Mouse (Mus musculus) liver, embryonic 15.5 days (tissue): Measurements from ENCODE around the gene Usp53. TPM values are rescaled to one million over a fixed set of nuclear protein-coding genes. Genes with fewer than 3 reads are reported as not detected.
"Not testable (repeated sequence)": the region's sequence is repeated elsewhere in the genome, so short reads cannot be mapped to it uniquely, and the experiment has no call there.

Experiments
- ATAC-seq: fragments of 200-750 bp; cut with Nextera tagmentation; 2 replicates; pipeline ENCODE4 v1.8.0; 2017; ENCODE audit warnings: moderate number of reproducible peaks, mild to moderate bottlenecking, moderate library complexity; ENCODE audit not compliant: insufficient read depth
- H3K27ac ChIP-seq: fragments of 300-500 bp; sonication (generic); replicated peaks from 2 replicates; pipeline ENCODE4 v1.5.1; 2015; ENCODE audit warnings: mild to moderate bottlenecking, inconsistent platforms
- H3K27me3 ChIP-seq: fragments of 300-500 bp; sonication (generic); 2 replicates; pipeline ENCODE4 v1.6.1; 2015; ENCODE audit warnings: mild to moderate bottlenecking, inconsistent platforms
- H3K36me3 ChIP-seq: fragments of 300-500 bp; sonication (generic); replicated peaks from 2 replicates; pipeline ENCODE4 v1.6.1; 2015; ENCODE audit warnings: moderate library complexity, mild to moderate bottlenecking, inconsistent platforms
- H3K4me1 ChIP-seq: fragments of 300-500 bp; sonication (generic); replicated peaks from 2 replicates; pipeline ENCODE4 v1.6.1; 2015; ENCODE audit warnings: inconsistent platforms
- H3K4me2 ChIP-seq: fragments of 300-500 bp; sonication (generic); 2 replicates; pipeline ENCODE4 v1.6.1; 2015; ENCODE audit warnings: moderate library complexity, mild to moderate bottlenecking, inconsistent platforms
- H3K4me3 ChIP-seq: fragments of 300-500 bp; sonication (generic); replicated peaks from 2 replicates; pipeline ENCODE4 v1.5.1; 2015; ENCODE audit warnings: mild to moderate bottlenecking, inconsistent platforms
- H3K9ac ChIP-seq: fragments of 300-500 bp; sonication (generic); 2 replicates; pipeline ENCODE4 v1.6.1; 2015; ENCODE audit warnings: moderate library complexity, mild to moderate bottlenecking, inconsistent platforms
- H3K9me3 ChIP-seq: fragments of 300-500 bp; sonication (generic); replicated peaks from 2 replicates; pipeline ENCODE4 v1.6.1; 2016; ENCODE audit warnings: inconsistent platforms
- WGBS: fragments of 180-500 bp; shearing (Covaris S2); methylation state at CpG from one replicate; pipeline ENCODE4 v1.1.7; 2015; ENCODE audit warnings: mixed read lengths; ENCODE audit not compliant: insufficient replicate concordance; 5-methylcytosine and 5-hydroxymethylcytosine counted together
- polyA plus RNA-seq: library from polyadenylated mRNA; unstranded; fragments of >200 nt; fragmentation: Nextera tagmentation; extraction: Ambion mirVana; gene quantifications from 2 replicates; pipeline ENCODE4 v1.2.1, GENCODE M21; 2015

Usp53 gene
- polyA plus RNA-seq, 1 experiment from 2014 or later, result 2.2 TPM

- no peak overlapping the region for H3K9ac ChIP-seq
- 65% methylated on average over 6 of the region's 6 CpGs for WGBS
Measured at GRCm38 (mm10) chr3:122943387-122943890, 40.9 kb downstream of the Usp53 start.

DNA sequence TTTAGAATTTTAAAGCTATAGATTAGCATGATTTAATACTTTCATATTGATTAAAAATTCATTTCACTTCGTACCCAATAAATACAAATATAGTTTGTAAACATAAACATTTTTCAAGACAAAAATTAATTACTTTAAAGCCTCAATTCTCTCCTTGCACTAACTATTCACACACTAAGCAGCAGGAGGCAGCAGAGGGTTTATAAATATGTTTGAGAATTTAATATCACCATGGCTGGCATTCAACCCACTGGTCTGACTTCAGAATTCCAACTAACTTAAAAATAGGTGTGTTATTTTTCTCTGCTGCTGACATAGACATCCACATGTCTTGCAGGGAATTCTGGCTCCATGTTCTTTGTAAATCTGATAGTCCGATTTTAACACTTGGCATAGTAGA is 45.1 kb downstream of the Usp53 start:
- no peak overlapping the region for H3K4me3 ChIP-seq
- no peak for ATAC-seq
- peaks cover 6% of the 10 kb centered on the region; the same call in 1 of the 2 replicates for H3K36me3 ChIP-seq
- no peak overlapping the region for H3K9ac ChIP-seq
- H3K27me3 ChIP-seq, result no peaks in the 10 kb centered on the region
- H3K9me3 ChIP-seq, result no peaks in the 10 kb centered on the region
- no peak overlapping the region for H3K4me2 ChIP-seq
- no peaks in the 10 kb centered on the region for H3K4me1 ChIP-seq
- 58% methylated on average over 2 of the region's 2 CpGs for WGBS
- H3K27ac ChIP-seq, result no peak overlapping the region

More at GRCm38 (mm10) chr3:122943387-122943890, 40.9 kb downstream of the Usp53 start:
- Histone ChIP-seq H3K27ac (no peak overlapping the region), H3K36me3 (0 out of 2 replicates have a peak, but pooled peaks cover 4% of the 10 kb centered on the region), H3K9me3 (no peaks in the 10 kb centered on the region), H3K4me3 (no peak overlapping the region), H3K27me3 (no peaks in the 10 kb centered on the region), H3K4me1 (no peaks in the 10 kb centered on the region), H3K4me2 (no peak overlapping the region)
- no peak for ATAC-seq

- 74% methylated on average over 13 of the region's 13 CpGs for WGBS
- not testable (repeated sequence) for H3K4me2 ChIP-seq, H3K4me1 ChIP-seq, H3K9ac ChIP-seq, H3K27ac ChIP-seq, H3K27me3 ChIP-seq, H3K4me3 ChIP-seq, ATAC-seq, H3K9me3 ChIP-seq
- peaks cover 13% of the 10 kb centered on the region; the same call in 1 of the 2 replicates for H3K36me3 ChIP-seq
Measured at GRCm38 (mm10) chr3:122937176-122937575, 47.1 kb downstream of the Usp53 start.

- WGBS, result 71% methylated on average over 1 of the region's 1 CpGs
- H3K36me3 ChIP-seq, result peaks cover 16% of the 10 kb centered on the region; the same call in 1 of the 2 replicates
Measured at GRCm38 (mm10) chr3:122932466-122932865, 51.8 kb downstream of the Usp53 start.

DNA sequence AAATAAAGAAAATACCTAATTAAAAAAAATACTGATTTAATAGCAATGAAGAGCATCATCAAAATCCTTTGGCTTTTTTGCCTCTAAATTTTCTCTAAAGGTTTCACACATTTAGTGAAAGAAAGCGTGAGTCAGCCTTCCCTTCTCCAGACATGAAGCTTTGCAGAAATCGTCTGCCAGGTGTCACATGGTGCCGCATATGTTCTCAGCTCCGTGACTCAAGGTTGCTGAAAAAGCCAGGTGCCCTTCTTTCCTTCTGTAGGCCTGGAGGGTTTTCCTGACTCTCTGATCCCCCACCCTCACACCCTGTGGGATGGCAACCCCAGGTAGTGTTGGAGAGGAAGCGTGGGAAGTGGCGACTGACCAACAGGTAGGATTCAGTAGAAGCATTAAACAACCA is 54.6 kb downstream of the Usp53 start:
- Histone ChIP-seq H3K4me2 (no peak overlapping the region), H3K27ac (no peak overlapping the region), H3K9ac (no peak overlapping the region), H3K27me3 (no peaks in the 10 kb centered on the region), H3K4me1 (peaks cover 10% of the 10 kb centered on the region), H3K4me3 (no peak overlapping the region), H3K36me3 (peaks cover 23% of the 10 kb centered on the region), H3K9me3 (no peaks in the 10 kb centered on the region)
- no peak for ATAC-seq
- WGBS, result 75% methylated on average over 6 of the region's 6 CpGs

More at GRCm38 (mm10) chr3:122932466-122932865, 51.8 kb downstream of the Usp53 start:
- Histone ChIP-seq H3K9ac (no peak overlapping the region), H3K27me3 (no peaks in the 10 kb centered on the region), H3K4me1 (no peaks in the 10 kb centered on the region), H3K4me3 (no peak overlapping the region), H3K4me2 (no peak overlapping the region), H3K9me3 (no peaks in the 10 kb centered on the region), H3K27ac (no peak overlapping the region)
- no peak for ATAC-seq

GRCm38 (mm10) chr3:122924009-122924914 is 60.0 kb downstream of the Usp53 start, which contains the start of gene 1810037I17Rik:
1810037I17Rik (plus strand) TSS chr3:122924203.
- Histone ChIP-seq H3K9ac (peak within 1 kb of the TSS; percentile 74), H3K4me3 (peak within 1 kb of the TSS; percentile 73), H3K4me1 (peaks cover 33% of the 10 kb centered on the region), H3K27me3 (no peaks in the 10 kb centered on the region), H3K9me3 (no peaks in the 10 kb centered on the region), H3K4me2 (peak within 1 kb of the TSS; percentile 85), H3K27ac (peak within 1 kb of the TSS; percentile 92), H3K36me3 (peaks cover 13% of the 10 kb centered on the region; the same call in 1 of the 2 replicates)
- under 1% methylated on average over 68 of the region's 68 CpGs for WGBS
- ATAC-seq, result peak; percentile 95

- ATAC-seq, result no peak
- no peak overlapping the region for H3K9ac ChIP-seq
- 34% methylated on average over 7 of the region's 7 CpGs for WGBS
- H3K4me2 ChIP-seq, result peak overlapping the region; percentile 85
- peak overlapping the region; percentile 73 for H3K4me3 ChIP-seq
- no peaks in the 10 kb centered on the region for H3K9me3 ChIP-seq
- H3K36me3 ChIP-seq, result peaks cover 13% of the 10 kb centered on the region; the same call in 1 of the 2 replicates
- H3K4me1 ChIP-seq, result peaks cover 33% of the 10 kb centered on the region
- no peaks in the 10 kb centered on the region for H3K27me3 ChIP-seq
- peak overlapping the region; percentile 92 for H3K27ac ChIP-seq
Measured at GRCm38 (mm10) chr3:122923147-122923546, 61.2 kb downstream of the Usp53 start.

GRCm38 (mm10) chr3:122921676-122922527 is 62.4 kb downstream of the Usp53 start:
- Histone ChIP-seq H3K27me3 (no peaks in the 10 kb centered on the region), H3K9me3 (no peaks in the 10 kb centered on the region), H3K27ac (no peak overlapping the region), H3K4me3 (no peak overlapping the region), H3K4me2 (no peak overlapping the region), H3K9ac (no peak overlapping the region), H3K36me3 (peaks cover 8% of the 10 kb centered on the region; the same call in 1 of the 2 replicates), H3K4me1 (peaks cover 33% of the 10 kb centered on the region)
- no peak for ATAC-seq
- 71% methylated on average over 8 of the region's 8 CpGs for WGBS

DNA sequence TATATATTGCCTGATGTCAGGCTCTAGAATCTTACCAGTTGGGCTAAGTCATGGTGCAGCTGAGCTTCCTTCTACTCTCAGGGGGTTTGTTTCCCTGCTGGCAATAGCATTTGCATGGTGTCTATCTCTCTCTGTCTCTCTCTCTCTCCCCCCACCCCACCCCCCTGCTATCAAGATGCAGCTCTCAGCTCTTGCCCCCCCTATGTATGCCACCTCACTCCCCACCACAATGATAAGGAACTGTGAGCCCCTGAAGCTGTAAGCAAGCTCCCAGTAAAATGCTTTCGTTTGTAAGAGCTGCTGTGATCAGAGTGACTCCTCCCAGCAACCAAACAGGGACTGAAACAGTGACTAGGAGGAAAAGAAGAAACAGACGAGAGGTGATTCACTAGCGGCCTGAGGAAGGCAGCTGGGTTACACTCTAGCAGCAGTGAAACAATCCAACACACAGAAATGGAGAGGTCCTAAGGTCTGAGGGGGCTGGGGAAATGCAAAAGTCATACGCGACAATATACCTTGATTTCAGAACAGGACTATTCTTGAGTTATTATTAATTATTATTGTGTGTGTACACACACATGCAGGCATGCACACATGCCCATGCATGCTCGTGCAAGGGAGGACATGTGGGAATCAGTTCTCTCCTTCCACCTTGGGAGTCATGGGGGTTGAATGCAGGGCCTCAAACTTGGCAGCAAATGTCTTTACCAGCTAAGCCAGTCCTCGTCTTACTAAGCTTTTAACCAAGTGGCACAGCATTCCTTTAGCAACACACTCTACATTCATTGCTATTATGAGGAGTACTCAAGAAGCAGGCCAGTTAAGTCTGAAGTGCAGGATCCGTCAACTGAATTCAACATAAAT is 63.5 kb downstream of the Usp53 start:
- Histone ChIP-seq H3K4me1 (peaks cover 26% of the 10 kb centered on the region), H3K9ac (no peak overlapping the region), H3K4me3 (no peak overlapping the region), H3K9me3 (no peaks in the 10 kb centered on the region), H3K36me3 (no peaks in the 10 kb centered on the region), H3K4me2 (no peak overlapping the region), H3K27me3 (no peaks in the 10 kb centered on the region), H3K27ac (no peak overlapping the region)
- whole genome bisulfite sequencing, result 43% methylated on average over 8 of the region's 8 CpGs
- no peak for ATAC-seq

DNA sequence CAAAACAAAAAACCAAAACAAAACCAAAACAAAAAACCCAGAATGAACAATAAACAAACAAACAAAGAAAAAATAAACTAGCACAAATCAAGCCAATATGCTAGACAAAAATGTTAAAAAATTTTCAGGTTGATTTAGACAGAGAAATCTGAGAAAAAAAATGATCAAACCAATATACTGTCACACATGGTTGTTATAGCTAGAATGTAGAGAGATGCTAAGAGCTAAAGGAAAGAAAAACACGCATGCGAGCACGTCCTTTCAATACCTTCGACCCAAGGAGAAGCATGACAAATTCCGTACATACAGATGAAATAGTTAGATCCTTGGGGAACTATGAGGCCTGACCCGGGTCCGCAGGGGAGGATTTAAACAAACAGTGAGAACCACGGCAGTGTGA is 65.0 kb downstream of the Usp53 start, which contains the start of gene Gm10959:
Gene Gm10959, minus strand, starts transcription at position 101 of the 400 bp plus-strand sequence.
- H3K9ac ChIP-seq, result no peak within 1 kb of the TSS
- 79% methylated on average over 8 of the region's 8 CpGs for WGBS
- no peak within 1 kb of the TSS for H3K4me3 ChIP-seq
- no peaks in the 10 kb centered on the region for H3K27me3 ChIP-seq
- no peaks in the 10 kb centered on the region for H3K36me3 ChIP-seq
- no peak within 1 kb of the TSS for H3K27ac ChIP-seq
- H3K9me3 ChIP-seq, result no peaks in the 10 kb centered on the region
- no peak for ATAC-seq
- H3K4me1 ChIP-seq, result peaks cover 26% of the 10 kb centered on the region
- H3K4me2 ChIP-seq, result no peak within 1 kb of the TSS
